Mouse (Mus musculus) layer of hippocampus, adult 9-11 months (tissue): ENCODE measurements around the gene Traf2.
A peak's percentile ranks its signal among the peaks of the same experiment; 100 is the strongest.

ENCODE experiments used
- DNase-seq: peaks from one replicate; pipeline ENCODE4 v3.0.0; 2022

Traf2 gene

DNA sequence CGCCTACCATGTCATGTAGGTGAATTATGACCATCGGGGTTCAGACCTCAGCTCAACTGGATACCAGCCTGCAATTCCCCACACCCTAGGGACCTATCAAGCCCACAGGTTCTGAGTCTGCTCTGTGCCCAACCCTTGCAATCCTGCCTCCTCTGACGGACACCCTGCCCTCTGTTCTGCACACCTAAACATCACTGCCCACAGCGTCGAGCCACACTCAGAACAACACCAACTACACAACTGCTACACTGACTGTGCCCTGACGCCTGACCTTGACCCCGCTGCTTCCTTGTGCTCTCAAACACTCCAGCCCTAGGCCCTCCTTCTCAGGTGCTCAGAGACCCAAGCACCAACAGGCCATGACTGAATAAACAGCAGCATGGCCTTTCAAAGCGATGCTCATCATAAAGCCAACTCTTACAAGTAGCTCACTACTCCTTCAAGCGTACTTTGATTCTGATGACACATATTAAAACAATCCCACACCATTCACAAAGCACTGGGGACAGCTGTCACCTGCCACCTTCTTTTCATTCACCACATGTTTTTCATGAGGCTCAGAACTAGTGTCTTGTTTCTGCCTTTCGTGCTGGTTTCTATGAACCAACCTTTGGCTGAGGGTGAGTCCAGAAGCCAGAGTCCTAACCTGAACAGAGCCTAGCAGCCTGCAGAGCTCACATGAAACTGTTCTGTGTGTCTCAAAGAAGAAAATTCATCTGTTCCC lies 4.9 kb downstream of the Traf2 start:
- DNase-seq = no peak

DNA sequence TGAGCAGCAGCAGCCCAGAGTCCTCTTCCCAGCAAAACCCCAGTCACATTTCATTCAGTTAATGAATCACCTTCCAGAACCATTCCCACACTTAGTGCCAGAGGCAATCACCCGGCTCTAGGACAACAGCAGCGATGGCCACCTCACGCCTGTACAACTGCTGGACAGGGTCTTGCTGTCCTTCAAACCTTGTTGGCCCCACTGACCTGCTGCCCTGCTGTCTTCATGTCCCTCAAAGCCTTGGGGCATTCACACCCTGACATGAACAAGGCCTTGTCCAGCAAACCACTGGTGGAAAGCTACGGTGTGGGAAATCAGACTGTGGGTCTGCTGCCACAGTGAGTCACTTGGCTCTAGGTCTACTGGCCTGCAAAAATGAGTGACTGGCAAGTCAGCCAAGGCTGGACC lies 6.2 kb downstream of the Traf2 start:
- no peak for DNase-seq

DNA sequence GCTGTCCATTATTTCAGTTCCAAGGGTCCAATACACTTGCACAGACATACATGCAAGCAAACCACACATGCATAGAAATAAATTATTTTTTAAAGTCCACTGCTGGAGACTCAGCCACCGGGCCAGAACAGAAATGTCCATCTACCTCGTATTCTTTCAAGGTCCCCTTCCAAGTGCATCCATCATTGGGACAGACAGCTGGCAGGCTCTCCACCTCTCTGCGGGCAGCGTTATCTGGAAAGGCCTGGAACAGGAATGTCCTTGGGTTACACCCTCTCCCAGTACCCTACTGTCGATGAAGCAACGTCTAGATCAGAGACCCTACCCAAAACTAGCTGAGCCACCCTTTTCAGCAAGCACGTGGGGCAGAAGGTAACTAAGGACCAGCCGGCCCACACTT lies 10.2 kb downstream of the Traf2 start:
- no peak for DNase-seq

DNA sequence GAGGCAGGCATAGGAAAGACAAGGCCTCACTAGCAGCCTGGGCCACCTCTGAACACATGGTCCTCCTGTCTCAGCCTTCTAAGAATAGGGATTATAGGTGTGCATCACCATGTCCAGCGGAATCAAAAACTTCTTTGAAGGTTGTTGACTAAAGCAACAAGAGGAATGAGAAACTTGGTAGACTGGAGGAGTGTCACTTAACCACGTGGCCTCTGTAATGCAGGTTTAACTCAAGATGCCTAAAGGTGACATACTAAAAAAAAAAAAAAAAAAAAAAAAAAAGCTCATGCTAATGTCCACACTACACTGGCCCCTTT lies 11.9 kb downstream of the Traf2 start:
- no peak for DNase-seq

DNA sequence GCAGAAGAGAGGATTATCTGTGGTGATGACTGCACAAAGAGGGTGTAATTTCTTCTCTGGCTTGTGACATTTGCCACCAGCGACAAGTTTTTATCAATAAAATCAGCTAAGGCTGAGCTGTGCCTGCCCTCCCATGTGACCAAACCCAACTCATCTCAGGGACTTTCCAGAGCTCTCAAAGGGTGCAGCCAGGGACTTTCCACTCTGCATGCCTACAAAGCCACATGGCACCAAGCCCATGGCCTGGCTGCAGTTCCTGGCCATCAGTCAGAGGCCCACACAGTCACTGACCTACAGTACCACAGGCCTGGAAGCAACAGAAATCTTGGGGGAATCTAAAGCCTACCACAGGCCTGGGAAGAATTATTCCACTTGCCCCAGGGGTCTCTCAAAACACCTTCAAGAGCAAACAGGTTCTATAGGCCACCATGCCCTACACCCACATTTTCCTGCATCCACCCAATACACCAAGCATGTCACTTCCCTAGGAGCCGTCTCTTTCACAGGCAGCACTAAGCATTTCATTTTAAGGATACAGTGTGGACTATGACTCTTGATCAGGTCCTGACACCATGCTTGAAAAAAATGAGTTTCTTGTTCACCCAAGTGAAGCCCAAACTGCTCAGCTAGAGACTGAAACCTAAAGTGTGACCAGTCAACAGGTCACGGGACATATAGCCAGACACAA lies 12.4 kb downstream of the Traf2 start:
- DNase-seq = peak; percentile 71

DNA sequence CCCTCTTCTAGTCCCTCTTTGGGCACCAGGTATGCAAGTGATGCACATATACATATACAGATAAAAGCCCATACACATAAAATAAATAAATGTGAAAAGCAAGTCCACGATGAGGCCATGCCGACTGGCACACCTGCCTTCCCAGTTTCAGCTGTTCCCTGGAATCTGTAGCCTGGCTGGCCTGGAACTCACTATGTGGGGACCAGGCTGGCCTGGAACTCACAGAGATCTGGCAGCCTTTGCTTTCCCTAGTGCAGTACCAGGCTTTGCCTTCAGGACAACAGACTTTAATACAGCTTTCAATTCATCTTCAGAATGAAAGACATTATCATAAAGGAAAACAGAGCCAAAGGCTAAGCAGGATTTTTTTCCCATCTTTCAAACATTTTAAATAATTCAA lies 13.0 kb downstream of the Traf2 start:
- no peak for DNase-seq

DNA sequence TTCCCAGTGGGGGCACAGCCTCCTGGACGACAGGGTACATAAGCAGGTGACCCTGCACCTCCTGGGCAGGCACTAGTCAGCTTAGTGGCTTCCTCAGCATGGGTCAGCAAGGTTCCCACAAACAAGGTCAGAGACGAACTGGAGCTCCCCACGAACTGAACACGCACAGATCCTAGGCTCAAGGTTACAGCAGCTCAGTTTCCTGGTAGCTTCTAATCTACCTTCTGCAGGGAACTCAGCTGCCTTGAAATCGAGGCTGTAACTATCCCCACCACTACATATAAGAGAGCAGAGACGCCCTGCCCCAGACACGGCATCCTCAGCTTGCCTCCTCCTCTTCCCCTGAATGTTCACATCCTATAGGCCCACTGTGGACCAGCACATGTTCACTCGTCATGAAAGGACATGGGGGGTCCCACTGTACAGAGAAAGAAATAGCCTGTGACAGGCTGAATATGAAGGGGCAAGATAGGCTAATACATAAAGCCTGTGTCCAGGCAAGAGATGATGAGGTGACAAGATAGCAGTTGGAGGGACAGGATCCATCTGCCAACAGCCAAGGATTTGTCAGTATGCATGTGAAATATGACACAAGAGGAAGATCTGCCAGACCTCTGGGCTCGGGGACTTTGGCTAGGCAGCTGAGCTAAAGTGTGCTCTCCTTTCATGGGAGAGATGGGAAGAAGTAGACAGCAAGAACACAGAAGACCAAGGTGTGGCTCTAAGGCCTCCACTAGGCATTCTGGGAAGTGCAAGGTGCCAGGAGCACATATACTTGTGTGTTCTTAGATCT lies 20.0 kb downstream of the Traf2 start:
- no peak for DNase-seq

DNA sequence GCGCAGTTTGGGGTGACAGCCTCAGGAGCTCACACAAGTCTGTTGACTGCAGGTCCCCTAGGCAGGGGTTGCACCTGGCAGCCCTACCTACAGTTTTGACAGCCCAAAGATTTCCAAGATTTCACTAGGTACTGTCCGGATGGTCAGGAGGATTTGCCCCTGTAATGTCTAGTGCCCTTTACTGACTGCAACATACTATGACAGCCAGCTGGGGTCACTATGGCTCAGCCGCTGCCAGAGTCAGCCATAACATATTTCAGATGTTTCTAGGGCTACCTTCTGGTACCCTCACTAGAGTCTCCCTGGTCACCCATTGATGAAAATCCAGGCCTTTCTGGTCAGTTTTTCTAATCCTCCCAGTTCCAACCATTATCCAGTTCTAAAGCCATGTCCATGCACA lies 36.8 kb downstream of the Traf2 start:
- no peak for DNase-seq

DNA sequence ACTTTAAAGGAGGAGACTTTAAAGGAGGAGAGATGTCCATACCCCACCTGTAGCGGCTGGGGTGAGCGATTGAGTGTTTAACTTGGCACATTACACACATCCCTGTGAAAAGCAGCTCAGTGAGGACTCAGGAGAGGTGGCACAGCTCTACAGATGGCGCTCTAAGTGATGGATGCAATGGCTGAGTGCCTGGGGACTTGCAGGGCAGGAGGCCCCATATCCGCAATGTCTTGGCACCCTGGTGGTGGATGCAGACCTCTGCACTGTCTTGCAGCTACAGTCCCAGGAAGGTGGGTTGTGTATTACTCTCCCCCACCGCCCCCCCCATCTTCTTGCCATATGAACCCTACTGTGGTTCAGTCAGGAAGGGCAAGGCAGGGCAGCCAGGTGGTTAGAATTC lies 39.8 kb downstream of the Traf2 start:
- DNase-seq = no peak

DNA sequence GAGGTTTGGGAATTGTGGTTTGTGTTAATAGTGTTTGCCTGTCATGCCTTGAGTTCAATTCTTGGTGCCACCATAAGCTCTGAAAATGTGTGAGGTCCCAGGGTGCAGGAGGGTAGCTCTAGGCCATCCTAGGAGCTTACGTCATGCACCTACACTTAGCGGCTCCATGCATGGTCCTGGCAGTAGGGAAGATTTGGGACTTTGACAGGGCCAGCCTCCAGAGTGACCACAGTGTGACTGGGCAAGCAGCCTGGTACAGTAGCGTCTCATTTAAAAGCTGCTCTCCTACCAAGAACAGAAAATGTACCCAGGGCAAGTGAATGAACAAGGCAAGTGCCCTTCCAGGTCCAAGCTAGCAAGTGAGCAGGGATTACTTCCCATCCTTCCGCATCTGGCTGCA lies 40.9 kb downstream of the Traf2 start:
- no peak for DNase-seq

DNA sequence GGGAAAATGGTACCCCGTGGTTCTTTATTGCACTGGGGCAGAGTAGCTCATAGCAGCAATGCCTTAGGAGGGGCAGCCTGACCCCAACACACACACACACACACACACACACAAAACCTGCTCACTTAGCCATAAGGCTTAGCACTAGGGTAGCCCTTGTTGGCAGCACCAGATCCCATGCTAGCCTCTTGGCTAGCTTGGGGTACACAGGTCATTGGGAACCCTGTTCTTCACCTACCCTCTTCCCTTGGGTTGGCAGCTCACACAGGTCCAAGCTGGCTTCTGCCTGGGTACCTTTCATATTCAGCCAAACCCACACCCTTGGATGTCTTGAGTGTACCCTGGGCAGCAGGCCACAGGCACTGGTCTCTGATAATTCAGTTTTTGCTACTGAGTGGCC lies 41.7 kb downstream of the Traf2 start:
- DNase-seq = no peak

DNA sequence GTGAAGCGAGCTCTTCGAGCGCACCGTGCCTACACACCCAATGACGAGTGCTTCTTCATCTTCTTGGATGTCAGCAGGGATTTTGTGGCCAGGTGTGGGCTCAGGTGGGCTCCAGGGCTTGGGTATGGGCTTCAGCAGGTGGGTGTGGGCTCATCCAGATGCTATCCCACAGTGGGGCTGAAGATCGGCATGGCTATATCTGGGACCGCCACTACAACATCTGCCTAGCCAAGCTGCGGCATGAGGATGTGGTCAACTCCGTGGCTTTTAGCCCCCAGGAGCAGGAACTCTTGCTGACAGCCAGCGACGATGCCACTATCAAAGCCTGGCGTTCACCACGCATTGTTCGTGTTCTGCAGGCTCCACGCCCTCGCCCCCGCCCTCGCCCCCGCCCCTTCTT lies 42.2 kb downstream of the Traf2 start:
- DNase-seq = no peak

DNA sequence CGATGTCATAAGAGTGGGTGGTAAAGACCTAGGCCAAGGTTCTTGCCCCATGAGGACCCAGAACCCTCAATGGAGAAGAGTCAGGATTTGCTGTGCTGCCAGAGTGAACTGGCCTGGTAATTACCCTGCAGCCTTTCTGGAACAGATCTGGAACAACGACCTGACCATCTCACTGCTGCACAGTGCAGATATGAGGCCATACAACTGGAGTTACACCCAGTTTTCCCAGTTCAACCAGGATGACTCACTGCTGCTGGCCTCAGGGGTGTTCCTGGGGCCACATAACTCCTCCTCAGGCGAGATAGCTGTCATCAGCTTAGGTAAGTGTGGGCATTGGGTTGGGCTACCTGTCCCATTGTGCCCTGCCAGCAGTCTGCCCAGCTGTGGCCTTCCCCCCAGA lies 44.0 kb downstream of the Traf2 start:
- DNase-seq = no peak

DNA sequence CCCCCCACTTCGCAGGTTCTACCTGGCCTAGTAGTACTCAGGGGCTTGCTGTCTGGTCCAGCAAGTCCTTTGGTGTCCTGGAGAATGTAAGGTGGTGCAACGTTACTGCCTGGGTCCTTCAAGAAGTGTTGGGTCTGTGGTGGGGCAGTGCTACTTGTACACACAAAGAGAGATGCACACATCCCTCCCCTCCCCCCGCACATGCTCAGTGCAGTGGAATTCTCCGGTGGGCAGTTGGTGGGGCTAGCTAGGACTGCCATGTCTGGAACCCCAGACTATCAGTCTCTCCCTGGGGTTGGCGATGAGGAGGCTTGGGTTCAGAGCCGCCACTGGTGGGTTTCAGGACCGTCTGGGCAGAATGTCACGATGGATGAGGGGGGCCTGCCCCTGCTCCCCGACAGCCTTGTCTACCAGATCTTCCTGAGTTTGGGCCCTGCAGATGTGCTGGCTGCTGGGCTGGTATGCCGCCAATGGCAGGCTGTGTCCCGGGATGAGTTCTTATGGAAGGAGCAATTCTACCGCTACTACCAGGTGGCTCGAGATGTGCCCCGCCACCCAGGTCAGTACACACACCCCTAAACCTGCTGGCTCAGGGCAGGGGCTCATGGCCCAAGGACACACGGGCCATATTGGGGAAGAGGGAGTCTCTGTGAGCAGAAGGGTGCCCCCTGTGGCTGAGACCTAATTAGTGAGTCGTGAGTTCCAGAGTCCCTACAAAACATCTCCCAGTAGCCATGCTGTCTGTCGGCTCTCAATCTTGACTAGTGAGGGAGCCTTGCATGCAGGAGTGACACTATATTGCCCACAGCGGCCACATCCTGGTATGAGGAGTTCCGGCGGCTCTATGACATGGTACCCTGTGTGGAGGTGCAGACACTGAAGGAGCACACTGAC lies 44.9 kb downstream of the Traf2 start, which contains the start of gene C8g:
TSS of gene C8g (minus strand) at position 127 of the 894 bp plus-strand sequence.
- no peak for DNase-seq

DNA sequence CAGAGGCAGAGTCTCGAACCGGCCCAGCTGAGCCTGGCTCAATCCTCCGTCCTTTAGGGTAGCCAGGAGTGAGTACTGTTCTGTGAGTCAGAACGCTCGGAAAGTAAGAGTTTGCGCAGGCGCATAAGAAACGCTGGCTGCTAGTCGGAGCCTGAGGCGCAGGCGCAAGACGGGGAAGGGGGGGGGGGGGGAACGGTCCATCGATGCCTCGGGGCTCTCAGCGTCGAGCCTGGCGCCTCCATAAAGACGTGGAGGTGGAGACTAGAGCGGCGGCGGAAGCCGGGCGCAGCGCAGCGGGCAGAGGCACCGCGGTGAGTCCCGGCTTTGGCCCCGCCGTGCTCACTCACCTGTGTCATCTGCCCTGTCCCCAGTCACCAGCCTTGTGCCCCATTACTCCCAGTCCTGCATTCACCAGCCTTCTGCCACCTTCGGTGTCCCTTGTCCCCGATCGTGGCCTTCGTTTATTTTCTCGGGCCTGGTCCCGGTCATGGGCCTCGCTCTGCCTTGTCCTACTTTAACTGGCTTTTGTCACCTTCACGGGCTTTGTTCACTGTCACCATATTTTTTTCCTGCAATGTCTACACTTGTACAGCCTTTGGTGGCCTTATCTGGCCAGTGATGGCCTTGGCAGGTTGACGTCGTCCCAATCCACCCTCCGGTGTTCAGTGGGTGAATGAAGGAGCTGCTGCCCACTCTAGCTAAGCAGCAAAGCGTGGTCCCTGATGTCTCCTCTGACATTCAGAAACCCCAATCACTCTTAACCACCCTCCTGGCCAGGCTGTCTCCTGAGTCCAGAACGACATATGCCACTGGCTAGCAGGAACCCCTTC lies 45.9 kb downstream of the Traf2 start, which contains the start of gene Fbxw5:
TSS of gene Fbxw5 (plus strand) at position 175 of the 830 bp plus-strand sequence.
- DNase-seq = peak; percentile 88

DNA sequence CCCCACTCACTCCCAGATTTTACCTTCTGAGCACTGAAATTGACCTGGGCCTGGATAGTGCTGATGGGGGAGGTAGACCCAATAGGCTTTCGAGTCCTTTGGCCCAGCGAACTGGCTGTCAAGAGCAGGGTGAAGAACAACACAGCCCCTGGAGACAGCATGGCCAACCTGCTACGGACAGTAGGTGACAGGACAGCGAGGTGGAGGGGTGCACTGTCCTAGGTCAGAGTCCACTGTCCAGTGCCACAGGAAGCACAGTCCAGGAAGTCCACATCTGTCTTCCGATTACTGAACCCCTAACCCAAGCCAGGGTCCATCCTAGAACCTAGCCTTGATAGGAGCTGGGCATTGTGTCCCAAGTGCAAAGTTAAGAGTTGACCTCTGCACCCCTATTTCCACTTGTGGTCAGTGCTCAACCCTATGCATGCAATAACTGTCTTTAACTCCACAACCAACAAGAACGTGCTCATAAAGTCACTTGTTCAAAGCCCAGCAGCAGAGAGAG lies 46.6 kb downstream of the Traf2 start:
- no peak for DNase-seq

DNA sequence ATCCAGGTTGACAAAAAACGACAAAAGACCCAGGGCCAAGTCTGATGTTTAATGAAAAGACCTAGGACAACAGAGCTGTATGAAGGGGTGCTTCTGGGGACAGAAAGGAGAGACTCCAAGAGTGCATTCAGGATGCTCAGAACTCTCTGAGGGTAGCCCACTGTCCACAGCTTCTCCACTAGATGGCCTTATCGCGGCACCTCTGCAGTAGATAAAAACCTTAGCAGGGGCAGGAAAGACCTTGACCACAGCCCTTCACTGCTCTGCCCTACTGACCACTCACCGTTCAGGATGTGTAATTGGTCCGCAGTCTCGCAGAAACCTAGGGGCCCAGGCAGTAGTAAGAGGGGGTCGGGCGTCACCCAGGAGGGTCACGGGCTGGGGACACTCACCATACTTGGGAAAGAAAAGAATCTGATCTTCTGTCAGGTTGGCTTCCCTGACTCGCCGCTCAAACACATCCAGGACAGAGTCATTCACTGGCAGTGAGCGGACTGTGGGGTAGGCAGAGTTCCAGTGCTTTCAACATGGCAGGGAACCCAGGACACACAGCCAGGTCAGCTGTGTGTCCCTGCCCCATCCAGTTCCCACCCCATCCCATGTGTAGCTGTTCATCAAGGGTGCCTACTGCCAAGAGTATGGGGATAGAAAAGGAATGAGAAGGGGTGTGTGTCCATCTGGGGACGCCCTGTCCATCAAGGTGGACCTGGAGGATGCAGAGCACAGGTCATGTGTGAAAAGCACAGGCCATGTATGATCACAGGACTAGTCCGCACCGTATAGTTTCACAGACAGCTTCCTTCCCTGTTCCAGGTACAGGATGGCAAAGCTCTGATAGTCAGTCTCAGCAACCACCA lies 47.9 kb downstream of the Traf2 start:
- no peak for DNase-seq

DNA sequence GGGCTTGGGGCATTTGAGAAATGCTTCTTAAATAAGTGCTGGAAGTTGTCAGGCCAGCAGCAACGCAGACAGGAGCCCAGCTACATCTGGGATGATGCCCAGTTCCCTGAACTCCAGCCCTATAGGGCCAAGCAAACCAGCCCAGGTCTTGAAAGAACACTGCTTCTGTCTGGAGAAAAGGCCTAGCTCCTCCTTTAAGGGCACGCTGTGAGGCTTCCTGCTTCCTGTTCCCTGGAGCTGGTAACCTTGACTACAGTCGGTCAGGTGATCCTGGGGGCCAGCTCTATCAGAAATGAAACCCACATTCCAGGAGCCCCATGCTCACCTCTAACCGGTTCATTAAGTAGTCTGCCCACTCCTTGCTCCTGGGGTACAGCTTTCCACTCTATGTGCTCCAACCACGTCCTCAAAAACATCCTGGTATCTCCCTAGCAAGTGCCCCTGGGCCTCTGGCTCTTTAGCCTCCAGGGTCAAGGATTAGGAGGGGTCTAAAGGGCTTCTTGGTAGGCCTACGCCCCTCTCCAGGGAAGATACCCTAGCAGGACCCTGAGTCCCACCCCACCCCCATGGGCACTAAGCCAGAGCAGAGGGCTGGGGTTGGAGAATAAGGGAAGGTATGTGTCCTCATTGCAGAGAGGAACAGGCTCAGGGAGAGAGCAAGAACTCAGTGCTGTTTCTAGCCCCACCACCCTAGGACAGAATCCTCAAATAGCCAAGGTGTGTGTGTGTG lies 48.7 kb downstream of the Traf2 start:
- no peak for DNase-seq

DNA sequence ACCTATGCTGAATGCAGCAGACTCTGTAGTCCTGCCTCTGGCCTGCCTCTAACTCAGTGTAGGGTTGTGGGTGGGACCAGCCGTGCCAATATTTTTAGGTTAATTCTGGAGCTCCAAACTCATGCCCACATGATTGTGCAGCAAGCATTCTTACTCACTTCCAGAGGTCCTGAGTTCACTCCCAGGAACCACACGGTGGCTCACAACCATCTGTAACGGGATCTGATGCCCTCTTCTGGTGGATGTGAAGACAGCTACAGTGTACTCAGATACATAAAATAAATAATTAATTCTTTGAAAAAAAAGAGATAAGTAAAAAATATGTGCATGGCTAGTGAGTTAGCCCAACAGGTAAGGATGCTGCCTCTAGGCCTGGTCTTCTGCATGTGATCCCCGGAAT lies 50.3 kb downstream of the Traf2 start:
- peak; percentile 44 for DNase-seq

DNA sequence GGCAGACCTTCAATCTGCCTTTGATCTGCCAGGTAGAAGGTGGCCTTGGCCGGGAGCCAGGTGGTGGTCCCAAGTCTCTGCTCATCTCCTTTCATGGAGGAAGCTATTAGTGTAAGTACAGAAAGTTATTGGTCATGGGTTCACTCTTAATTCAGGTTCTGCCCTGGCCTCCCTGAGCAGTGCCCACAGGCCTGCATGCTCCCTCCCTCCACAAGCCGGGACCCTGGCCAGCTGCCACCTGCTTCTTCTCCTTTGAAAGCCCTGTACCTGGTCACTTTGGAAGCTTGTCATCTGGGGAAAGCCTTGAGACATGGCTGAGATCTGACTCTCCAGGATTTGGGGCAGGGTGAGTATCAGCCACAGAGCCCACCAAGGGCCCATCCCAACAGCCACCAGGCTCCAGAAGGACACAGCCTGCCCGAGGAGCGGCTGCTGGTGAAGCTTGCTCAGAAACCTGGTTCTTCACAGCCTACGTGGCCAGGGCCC lies 53.2 kb downstream of the Traf2 start, which contains the start of gene Lcn12:
TSS of gene Lcn12 (minus strand) at position 436 of the 486 bp plus-strand sequence.
- DNase-seq = no peak
